Mouse (Mus musculus) brain, embryonic 18.5 days (tissue): ENCODE measurements at regions not wholly inside any gene's neighbourhood (a gene's known extent, or its start where the extent isn't known, plus 50 kb on each side); places are given as distances from the start of the nearest gene placed in this dataset.
A peak's percentile ranks its signal among the peaks of the same experiment; 100 is the strongest.

ENCODE experiments used
- DNase-seq: peaks from one replicate; pipeline ENCODE4 v3.0.0-alpha.2; 2012; ENCODE audit warnings: low read depth, low spot score

DNA sequence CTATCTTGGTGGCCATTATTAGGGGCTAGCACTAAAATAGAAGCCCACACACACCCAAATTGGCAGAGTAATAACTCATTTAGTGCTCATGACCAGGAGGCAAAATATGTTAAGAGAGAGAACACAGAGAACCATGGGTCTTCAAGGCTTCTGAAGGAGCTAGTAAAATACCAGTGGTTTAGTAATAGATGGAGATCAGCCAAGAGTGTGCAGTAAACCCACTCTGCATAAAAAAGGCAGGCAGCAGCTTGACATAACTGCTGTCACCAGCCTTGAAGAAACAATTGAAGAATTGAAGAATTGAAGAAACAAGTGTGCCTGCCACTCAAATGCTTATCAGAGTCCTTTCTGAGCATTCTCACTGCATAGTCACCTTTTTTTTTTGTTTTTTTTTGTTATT lies 227.9 kb downstream of the Csl start:
- no peak for DNase-seq

DNA sequence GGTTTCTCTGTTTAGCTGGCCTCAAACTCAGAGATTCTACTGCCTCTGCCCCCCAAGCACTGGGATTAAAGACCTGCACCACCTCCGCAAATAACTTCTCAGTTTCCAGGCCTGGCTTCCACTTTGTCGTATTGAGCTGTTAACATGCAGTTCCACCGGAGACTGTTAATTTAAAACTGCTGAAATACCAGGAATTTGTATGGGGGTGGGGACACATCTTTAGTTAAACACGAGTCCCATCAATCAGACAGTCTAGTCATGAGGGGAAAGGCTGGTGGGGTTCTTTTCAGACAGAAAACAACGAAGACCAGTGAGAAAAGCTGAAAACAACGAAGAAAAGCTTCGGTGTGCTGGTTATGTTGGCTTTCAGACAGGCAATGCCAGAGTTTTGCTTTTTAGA lies 227.5 kb downstream of the Csl start:
- DNase-seq: no peak

DNA sequence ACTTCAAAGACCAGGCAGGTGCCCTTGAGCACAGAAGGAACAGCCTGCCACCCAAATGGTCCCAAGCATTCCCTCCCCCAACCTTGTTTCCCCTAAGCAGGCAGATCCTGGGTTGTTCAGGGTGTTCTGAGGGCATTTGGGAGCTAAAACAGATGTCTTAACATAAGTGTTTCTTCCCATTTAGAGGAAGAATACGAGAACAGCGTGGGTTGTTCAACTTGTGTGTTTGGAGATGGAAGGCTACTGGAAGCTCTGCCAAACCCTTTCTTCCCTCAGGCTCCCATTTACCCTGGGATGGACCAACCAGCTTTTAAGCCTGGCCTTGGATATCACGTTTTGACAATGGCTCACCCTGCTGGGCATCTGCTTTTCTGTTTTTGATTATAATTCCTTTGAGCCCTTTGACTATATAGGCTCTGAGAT lies 226.8 kb downstream of the Csl start:
- DNase-seq: no peak

DNA sequence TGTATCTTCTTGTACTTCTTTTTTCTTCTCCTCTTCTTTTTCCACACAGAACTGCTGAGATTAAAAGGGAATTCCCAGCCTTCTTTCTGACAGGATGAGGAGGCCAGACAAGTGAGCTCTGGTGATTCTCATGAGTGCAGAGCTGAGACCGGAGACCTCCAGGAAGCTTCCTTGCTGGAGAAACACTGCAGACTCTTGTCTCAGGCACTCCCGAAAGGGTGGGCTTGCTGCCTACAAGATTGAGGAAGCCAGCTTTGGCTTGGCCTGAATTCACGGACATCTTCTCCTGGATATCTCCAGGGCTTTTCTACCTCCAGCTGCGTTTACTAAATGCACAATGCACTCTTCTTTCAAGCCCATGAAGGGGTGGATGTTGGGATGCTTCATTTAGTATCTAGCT lies 226.0 kb downstream of the Csl start:
- no peak for DNase-seq

DNA sequence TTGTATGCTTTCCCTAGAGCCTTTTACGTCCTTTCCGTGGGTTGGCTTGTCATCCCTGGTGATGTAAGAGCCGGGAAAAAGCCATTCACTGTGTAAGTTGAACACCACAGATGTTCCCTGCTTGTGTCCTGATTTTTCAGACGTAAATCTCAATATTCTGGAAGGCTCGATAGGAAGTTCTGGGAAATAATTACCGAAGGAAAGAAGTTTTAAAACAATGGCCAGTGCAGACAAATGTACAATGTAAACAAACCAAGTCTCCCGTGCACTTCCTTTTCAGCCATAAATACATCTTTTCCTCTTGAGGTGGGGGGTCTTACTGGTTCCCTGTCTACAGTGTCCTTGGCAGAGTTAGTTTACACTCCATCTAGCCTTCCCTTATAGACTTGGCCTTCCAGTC lies 225.2 kb downstream of the Csl start:
- DNase-seq: no peak

DNA sequence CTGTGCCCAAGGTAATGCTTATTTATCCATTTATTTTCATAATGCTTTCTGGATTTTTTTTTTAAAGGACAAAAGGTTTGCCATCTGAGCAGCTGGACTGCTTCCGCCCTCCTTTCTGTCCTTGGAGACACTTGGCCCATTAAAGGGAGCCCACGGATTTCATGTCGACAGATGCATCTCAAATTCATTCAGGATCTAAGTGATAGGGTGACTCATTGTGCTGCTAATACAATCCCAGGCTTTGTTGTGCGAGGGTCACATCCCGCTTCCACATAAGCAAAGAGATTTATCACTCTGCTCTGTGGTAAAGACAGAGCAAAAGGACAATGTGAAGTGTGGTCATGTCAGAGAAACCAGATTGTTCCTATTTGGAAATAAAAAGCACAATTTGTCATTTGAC lies 220.8 kb downstream of the Csl start:
- no peak for DNase-seq

DNA sequence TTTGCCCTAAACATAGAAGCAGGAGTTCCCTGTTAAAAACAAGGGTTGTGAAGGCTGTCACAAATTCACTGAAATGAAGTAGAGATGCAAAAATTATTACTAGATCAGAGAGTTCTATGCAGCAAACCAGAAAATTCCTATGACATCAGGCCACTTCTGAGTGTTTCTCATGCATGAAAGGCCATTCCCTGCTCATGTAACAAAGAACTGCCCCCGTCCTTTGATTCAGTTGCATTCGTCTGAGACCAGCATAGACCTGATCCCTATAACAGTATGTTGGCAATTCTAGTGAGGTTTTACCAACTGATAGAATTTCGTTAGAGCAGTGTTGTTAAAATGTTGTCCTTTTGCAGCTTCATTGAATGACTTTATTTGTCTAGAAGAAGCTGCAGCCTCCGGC lies 207.1 kb downstream of the Csl start:
- DNase-seq: no peak

DNA sequence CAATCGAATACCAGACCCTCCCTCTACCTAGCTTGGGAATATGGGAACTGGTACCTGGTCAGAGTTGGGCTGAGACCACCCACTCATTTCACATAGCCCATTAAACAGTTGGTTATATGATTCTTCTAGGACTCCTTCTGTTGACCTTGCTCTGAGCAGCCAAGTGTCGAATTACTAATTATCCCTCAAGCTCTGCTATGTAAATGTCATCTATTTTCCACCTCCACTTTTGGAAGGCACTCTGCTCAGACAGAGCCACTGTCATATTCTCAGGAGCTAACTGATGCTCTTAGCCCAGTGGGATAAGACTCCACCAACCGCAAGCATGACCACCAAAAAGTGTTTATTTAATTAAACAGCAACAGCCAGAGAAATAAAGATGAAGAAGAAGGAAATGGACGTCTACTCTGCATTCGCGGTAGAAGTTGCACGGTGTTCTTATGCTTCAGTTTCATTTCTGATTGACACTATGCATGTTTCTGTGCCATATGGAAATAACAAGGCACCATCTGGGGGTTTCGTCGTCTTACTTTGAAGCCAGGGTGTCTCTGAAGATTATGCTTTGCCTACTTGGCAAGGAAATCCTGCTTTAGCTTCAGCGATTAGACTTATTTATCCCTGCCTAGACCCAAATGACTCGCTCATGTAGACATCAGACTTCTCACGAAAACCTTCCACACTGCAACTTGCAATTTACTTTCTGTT lies 206.5 kb downstream of the Csl start:
- DNase-seq: peak; percentile 73

DNA sequence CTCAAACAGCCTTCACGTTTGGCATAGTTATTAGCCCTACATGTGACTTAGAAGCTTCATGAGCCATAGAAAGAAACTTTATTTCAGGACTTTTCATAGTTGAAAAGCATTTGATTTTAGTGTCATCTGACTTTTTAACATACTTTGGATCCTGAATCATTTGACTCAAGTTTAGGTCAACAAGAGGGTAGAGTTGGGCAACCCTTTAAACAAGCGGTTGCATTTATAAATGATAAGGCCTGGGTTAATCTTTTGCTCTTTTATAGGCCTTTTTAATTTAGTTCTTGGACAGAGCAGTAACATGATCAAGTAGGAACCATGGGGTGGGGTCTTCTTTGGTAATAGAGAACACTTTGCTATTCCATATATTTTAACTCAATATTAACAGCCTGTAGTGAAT lies 204.4 kb downstream of the Csl start:
- DNase-seq: no peak

DNA sequence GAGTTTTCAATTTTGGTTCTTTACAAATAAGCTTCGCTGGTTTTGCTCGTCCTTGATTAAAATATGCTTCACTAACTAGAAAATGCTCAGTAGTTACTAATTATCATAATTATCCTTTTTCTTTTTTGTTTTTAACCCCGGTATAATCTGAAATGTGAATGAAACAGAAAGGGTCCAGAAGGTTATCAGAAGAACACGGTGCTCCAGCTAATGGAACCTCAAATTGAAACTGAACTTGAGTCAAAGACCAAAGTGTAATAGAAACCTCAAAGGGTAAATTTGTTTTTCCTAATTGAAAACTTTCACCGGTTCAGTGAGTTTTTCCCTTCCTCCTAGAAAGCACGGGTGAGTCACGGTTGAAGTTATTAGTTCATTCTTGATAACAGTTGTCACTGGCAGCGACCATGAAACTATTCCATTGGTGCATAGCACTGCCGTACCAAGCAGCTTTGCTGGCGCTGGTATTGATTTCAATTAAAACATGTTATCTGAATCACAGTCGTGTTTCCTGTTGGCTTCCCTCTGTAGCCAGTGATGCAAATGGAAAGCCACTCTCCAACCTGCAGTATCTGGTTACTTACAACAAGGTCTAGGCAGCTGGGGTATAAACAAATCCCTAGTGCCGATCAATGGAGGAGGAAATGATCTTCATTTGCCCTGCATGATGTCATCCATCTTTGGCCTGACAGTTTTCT lies 203.7 kb downstream of the Csl start:
- DNase-seq: no peak

DNA sequence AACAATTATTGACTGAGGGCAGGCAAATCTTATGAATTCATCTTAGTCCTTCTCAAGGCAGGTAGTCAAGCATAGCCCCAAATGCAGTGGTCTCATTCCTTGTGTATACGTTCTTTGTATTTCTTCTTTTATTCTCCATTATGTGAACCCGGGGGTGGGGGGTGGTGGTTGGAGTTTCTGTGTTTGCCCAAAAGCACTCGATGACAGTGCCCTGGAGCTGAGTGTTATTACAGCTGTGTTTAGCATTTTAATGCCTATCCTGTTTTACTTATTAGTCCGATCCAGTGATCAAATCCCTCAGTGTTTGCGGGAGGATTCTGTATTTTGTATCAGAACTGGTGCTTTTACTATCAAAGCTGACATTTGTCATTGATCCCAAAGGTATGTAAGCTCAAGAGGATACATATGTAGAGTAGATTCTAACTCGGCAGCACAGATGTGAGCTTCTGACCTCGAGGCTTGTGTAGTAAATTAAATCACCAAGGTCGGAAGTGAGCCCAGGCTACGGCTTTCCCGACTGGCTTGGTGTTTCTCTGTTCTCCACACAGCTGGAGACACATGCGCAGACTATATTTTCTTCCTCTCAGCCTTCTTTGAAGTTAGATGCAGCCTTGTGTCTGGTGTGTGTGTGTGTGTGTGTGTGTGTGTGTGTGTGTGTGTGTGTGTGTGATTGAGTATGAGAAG lies 203.0 kb downstream of the Csl start:
- no peak for DNase-seq

DNA sequence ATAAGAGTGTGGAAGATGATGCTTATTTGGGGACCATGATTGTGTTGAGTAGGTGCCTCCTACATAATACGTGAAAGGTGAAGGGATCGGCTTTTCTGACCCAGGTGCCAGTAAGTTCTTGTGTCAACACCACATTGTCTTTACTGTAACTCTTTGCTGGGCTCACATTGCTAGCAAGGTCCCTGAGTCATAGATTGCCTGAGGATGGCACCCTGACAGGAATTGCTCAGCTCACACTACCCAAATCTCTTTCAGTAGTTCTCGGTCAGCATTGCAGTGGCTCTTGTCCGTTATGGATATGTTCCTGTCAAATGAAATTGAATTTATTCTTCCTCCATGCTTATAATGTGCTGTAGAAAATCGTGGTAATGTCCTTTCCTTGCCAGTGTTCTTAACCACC lies 200.8 kb downstream of the Csl start:
- DNase-seq: no peak

DNA sequence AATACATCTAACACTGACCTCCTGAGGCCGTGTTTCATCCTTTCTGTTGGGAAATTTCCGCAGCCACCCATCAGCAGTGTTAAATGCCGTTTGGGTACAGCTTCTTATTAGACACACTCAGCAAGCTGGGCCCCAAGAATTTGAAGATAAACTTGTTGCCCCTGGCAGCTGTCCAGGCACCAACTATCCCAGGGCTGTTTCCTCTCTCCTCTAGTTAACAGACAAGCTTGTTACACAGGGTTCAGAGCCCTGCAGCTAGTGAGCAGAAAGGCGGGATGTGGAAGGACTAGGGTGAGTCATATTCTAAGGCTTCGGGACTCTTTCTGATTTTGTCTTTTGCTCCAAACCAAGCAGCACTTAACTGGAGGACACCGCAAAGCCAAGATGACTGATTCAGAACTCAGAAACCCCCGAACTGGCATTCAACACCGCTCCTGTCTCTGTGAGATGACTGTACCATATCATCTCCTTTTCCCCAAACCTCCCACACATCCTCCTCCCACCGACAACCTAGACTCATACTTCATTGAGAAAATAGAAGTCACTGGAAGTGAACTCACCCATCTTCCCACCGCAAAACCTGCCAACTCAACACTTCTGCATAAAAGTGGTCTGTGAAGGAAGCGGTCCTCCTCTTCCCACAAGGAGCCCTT lies 198.2 kb downstream of the Csl start:
- no peak for DNase-seq

DNA sequence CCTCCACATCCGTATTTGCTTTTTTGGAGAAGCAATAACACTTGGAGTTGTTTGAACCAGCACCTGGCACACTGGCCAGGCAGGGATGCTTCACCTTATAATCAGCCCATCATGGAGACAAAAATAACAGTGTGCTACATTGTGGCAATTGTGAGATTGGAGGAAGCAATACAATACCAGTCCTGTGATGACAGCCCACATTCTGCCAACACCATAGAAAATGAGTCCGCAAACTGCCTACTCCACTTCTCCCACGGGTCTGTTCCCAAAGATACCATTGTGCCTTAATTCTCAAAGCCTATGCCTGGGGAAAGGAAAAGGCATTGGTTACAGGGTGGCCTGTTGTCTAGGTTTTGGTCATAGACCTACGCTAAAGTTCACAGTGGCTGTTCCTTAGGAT lies 194.9 kb downstream of the Csl start:
- no peak for DNase-seq

DNA sequence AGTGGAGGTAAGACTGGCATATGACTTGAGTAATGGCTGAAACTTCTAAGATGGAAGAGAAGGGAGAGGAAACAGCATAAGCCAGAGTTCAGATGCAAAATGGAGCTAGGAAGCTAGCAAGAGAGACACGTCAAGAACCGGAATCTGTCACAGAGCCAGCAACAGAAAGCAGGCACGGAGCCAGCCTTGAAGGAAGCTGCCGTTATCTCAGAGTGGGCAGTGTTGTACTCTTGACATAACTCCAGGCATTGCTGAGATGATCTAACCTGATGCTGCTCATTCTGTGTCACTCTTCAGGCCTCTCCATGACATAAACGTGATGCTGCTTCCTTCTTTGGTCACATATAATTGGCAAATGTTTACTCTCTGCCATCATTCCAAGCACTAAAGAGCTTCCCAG lies 191.0 kb downstream of the Csl start:
- no peak for DNase-seq

DNA sequence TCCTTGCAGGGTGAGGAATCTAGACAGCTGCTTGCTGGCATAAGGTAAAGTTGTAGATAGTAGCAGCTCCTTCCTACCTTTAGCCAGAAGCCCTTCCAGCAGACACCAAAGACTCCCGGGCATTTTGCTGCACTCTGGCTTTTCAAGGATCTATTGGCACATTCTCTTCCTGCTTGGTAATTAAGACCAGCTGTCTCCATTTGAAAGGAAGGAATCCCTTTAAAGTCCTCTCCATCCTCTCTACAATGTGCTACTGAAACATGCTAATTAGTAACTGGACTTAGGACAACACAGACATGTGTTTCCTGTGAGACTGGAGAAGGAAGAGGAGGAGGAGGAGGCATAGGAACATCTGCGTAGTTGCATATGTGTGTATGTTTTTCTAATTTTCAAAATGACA lies 189.3 kb downstream of the Csl start:
- no peak for DNase-seq

DNA sequence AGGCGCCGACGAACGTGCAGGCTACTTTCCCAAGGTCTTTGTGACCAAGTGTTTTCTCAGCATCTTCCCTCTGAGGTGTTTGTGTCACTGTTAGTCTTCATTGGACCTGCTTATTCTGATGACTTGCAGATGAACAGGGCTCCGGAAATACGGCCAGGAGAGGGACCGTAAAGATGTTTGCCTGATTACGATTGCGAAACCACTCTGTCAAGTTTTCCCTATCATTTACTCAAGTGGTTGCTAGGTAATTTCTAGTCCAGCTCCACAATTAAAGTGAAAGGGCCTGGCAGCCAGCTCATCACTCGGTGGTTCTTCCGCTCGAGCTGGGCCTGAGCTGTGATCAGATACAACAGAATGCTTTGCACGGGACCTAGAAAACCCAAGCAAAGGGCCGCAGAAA lies 185.5 kb downstream of the Csl start:
- no peak for DNase-seq

DNA sequence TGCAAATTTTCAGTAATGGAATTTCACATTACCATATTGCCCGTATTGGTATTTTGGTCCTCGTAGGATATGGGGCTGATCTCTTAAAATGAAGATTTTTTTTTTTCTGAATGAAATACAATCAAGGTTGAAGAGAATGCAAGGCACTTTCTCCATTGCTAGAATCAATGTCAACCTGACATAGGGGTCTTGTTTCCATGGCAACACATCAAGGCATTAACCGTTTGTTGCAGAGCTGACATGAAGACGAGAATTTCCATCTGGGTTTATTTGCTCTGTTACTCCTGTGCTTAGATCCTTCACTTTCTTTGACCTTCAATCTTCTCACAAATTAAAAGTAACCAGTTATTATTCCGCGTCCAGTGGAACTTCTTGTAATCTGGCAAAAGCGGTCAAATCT lies 184.2 kb downstream of the Csl start:
- DNase-seq: no peak

DNA sequence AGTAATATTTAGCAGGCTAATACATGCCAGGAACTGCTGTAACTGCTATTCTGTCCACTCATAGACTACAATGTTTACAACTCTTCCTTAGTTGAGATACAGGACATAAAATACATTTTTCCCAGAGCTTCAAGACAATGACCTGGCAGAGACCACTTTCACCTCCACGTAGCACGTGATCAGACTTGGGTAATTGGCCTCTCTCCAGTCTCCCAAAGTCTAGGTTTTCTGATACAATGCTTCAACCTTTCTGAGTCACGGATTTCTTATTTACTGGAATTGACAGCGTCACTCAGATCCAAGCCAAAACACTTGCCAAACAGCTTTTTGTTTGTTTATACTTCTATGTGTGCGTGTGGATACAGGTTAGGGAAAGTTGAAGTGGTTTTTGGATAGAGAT lies 183.2 kb downstream of the Csl start:
- DNase-seq: no peak

DNA sequence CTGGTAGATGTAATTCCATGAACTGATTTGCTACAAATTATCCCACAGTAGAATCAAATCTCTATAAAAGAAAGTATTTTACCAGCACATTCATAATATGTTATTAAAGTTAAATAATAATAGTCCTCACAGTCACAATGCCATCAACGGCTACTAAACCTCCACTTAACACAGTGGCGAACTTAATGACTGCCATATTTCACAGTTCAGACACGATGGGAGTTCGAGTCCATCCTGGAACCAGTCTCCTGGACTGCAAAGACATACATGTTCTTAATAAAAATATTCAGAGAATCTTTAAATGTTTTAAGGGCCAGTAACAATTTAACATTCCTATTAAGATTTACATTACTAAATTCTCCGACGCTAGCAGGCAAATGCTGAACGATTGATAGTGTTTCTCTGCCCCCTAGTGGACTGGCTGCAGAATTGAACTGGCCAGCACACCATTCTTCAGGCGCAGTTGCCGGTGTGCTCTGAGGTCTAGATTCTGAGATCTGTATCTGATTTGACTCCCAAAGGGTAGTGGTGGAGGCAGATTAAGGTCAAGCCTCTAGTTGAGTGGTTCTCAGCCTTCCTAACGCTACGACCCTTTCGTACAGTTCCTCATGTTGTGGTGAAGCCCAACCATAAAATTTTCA lies 182.3 kb downstream of the Csl start:
- DNase-seq: no peak

DNA sequence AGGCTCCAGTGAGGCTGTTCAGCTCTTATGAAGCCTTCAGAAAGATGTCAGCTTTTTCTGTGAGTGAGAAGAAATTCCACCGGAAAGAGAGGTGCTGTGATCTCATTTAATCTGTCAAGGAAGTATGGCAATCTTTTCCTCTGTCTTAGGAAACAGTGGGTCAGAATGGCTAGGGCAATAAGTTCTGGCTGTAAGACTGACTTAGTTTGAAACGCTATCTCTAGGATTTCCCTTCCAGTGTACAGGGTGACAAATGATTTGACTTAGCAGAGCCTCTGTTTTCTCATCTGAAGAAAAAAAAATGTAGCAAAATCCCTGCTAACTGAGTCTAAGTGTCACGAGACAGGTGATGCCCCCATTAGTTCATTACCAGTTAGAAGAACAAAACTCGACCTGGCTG lies 181.1 kb downstream of the Csl start:
- DNase-seq: no peak

DNA sequence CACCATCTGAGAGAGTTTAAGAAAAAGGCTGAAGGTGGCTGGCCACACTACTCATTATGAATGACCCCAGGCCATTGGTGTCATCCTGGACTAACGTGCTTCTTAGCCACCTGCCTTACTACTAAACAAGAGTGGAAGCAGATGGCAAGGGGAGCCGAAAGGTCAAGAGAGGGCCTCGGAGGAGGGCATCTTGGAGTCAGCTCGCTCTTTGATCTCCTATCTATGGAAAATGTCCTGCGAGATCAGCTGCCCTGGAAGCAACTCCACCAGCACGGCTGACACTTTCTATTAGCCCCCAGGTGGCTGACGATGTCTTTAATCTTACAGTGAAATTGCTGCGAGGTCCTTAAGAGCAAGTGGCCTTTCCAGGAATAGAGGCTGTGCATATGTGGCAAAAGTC lies 179.3 kb downstream of the Csl start:
- DNase-seq: no peak
